Mouse (Mus musculus) ZHBTc4 (cell line): ENCODE results near the gene Mettl22.

Experiments used
- DNase-seq: peaks from one replicate; pipeline ENCODE4 v3.0.0-alpha.2; 2011; ENCODE audit warnings: low read depth, low spot score

Mettl22 gene

DNA sequence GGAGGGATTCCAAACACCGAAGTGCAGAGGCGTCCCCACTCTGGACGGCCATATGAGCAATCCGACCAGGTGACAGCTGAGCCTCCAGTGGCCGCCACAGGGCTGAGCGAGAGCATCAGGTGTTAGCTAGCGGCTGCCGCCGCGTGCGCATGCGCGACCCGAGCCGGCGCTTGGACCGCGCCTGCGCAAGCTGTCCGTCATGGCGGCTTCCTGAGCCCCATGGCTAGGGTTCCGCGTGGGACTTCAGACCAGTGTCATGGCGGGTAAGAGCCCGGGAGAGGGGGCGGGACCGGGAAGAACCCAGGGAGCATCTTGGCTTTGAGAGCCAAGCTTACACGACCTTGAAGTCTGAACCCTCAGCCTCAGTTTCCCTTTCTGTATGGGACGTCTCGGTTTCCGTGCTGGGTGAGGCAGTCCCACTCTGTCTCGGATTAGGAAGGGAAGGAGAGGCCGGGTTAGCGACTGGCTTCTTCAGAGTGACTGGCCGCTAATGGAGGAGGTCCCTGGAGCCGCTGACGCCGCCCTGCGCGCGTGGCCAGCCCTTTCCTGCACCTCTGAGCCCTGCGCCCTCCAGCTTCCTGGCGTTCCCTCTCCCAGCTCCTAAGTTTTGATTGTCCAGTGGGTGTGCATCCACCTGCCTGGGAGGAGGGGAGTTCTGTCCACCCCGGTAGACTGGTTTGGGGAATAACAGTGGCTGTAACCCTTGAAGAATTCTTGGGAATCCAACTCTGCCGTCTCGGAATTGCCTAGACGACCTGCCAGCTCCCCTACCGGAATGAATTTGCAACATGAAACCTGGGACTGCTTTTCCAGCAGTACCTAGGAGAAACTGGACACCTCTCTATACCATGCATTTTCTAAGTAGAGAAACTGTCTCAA lies at the start of gene Mettl22:
Gene Mettl22, plus strand, starts transcription at position 186 of the 879 bp plus-strand sequence.
- peak; percentile 98 for DNase-seq

GRCm38 (mm10) chr16:8420842-8421241 lies 49.7 kb upstream of the Mettl22 start:
- DNase-seq: no peak

GRCm38 (mm10) chr16:8423626-8424114 lies 46.9 kb upstream of the Mettl22 start:
- no peak for DNase-seq

DNA sequence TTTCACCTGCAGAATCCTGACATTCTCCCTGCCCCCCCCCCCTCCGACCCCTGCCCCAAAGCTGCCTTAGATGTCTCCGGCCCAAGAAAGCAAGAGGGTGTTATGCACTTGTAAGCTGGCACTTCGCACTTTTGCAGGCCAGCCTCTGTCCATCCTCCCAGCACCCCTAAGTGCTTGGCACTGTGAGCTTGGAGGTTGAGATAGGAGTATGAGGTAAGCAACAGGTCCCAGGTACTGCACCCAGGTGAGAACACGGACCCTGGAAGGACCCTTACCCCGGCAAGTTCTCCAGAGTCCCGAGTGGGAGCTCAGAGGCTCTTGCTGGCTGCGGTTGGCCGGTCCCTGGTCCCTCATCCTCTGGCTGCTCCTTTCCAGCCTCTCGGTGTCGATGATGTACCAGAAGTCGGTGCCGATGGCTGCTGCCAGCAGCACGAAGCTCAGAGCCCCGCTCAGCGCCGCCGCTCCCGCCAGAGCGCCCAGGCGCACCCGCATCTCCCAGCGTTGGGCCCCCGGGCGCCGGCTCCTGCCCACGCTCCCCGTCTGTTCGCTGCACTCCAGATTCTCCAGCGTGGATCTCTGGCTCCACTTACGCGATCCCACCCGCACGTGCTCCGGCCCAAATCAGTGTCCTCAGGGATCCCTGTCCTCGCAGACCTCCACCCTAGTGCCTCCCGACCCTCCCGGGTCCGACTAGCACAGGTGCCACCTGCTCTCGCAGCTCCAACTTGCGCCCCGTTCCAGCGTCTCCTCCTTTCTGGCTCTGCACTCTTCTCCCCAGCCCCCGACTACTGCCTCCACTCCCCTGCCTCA lies 46.2 kb upstream of the Mettl22 start:
- DNase-seq: peak; percentile 34

DNA sequence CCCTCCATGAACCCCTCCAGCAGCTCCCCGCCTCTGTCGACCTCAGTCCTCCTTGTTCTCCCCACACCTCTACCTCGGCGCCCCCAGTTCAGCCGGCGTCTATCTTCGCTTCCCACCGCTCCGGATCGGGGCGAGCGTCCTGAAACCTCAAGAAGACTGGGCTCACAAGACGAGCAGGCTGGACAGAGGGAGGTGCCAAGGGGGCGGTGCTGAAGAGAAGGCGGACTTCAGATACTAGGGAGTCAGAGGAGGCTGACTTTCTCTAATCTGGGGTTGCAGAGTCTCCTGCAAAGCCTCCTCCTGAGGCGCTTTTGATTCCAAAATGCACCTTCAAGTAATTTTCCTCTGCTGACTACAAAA lies 45.6 kb upstream of the Mettl22 start, which contains the start of gene Tmem114:
Gene Tmem114, minus strand, starts transcription at position 166 of the 360 bp plus-strand sequence.
- peak; percentile 44 for DNase-seq

- DNase-seq: no peak
Observed at GRCm38 (mm10) chr16:8425736-8426135, 44.9 kb upstream of the Mettl22 start.

- no peak for DNase-seq
Observed at GRCm38 (mm10) chr16:8429531-8429930, 41.1 kb upstream of the Mettl22 start.

- no peak for DNase-seq
Observed at GRCm38 (mm10) chr16:8432616-8433015, 38.0 kb upstream of the Mettl22 start.

- DNase-seq: no peak
Observed at GRCm38 (mm10) chr16:8444911-8445310, 25.7 kb upstream of the Mettl22 start.

GRCm38 (mm10) chr16:8446256-8446655 lies 24.3 kb upstream of the Mettl22 start:
- DNase-seq: no peak

DNA sequence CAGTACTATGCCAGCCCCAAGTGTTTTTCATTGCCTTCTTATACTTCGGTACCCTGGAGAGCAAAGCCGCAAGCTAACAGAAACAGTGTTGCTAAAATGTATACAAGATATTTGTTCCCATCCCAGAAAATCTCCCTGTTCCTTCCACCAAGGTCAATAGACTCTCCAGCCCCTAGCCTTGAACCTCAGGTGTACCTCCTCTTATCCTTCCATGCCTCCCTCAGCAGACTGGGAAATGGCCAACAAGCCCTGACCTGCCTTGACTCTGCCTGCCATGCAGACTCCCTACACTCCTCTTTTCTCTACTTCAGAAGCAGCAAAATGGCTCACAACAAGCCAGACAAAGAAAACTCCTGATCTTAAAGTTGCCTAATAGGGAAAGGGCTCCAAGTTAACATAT lies 17.3 kb upstream of the Mettl22 start:
- no peak for DNase-seq

DNA sequence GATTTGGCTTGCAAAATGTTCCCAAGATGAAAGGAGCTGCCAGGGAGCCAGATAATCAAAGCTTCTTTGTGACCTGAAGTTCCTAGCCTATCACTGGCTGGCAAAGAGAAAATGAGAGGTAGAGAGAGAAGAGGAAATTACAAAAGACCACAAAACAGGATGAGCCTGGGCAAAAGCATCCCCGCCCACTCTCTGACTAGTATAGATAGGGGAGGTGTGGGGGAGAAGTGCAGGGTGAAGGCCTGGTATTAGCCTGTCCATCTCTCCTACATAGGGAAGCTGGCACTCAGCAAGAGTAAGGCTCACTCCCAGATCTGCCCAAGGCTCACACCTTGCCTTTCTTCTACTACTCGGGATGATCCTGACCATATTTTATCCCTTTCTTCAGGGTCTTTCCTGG lies 15.4 kb upstream of the Mettl22 start:
- DNase-seq: no peak

DNA sequence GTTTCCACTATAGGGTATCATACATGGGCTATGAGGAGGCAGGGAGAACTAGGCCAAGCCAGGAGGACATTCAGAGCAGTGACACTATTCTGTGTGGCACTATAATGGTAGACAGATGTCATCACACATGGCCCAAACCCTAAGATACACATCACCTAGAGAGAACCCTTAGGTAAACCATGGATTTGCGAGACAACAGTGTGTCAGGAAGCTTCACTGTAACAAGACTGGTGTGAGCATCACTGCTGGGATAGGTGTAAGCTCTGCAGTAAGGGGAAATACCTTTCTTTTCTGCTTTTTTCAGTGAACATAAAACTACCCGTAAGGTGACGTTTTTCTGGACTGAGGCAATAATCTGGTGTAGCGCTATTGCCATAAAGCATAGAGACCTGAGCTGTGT lies 12.2 kb upstream of the Mettl22 start:
- DNase-seq: no peak

DNA sequence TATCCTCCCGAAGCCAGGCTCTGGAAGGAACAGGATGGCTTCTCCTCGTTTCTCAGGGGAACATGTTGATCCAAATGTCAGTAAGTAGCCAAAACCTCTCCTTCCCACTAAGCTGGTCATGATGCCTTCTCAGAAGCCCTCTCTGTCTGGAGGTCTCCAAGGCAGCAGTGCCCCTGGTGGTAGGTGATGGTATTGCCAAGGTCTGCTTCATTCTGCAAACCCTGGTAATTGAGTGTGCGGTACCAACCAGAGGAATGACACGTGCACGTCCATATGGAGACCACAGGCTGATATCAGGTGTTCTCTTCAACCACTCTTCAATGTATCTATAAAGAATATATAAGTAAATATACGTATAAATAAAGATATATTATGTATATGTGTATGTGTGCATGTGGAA lies 11.5 kb upstream of the Mettl22 start:
- peak; percentile 80 for DNase-seq

GRCm38 (mm10) chr16:8470132-8470531 lies 456 bp upstream of the Mettl22 start:
- no peak for DNase-seq

DNA sequence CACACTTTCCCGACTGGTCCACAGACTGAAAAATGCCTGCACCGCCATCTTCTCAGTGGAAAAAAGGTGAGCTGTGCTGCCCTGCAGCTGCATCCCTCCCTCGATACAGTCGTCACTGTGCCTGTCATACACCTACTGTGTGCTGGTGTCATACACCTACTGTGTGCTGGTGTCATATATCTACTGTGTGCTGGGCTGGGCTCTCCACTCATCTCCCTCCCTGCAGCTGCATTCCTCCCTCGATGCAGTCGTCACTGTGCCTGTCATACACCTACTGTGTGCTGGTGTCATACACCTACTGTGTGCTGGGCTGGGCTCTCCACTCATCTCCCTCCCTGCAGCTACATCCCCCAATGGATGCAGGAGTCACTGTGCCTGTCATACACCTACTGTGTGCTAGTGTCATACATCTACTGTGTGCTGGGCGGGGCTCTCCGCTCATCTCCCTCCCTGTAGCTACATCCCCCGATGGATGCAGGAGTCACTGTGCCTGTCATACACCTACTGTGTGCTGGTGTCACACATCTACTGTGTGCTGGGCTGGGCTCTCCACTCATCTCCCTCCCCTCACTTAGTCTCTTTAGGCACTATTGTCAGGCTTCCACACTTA lies 16.9 kb downstream of the Mettl22 start:
- DNase-seq: no peak

- no peak for DNase-seq
Observed at GRCm38 (mm10) chr16:8489340-8489739, 18.8 kb downstream of the Mettl22 start.

DNA sequence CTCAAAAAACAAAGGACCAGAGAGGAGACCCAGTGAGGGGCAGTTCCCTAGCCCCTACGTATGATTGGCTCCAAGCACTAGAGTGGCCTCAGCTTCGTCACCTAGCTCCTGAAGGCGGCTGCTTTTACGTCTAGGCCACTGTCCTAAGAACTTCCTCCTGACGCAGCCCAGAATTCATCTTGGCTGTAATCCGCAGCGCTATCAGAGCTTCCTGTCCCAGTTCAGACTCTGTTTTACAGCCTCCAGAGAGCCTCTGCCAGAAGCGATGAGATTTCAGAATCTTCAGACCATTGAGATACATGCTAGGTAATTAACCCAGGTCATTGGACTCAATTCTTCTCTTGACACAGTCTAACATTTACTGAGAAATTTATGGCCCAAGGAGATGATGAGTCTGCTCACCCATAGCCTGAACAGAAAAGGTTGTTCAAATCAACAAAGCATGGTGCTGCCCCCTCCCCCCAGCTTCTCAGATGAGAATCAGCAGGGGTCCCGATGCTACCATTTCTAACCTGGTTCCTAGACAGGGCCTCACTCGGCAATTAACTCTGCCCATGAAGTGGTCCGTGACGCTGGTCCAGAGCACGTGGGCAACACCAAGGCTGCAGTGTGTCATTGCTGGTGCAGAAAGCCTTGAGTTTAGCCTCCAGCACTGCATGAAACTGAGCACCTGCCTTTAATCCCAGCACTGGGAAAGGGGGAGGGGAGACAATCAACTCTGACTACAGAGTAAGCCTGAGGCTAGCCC lies 21.3 kb downstream of the Mettl22 start:
- peak; percentile 31 for DNase-seq

DNA sequence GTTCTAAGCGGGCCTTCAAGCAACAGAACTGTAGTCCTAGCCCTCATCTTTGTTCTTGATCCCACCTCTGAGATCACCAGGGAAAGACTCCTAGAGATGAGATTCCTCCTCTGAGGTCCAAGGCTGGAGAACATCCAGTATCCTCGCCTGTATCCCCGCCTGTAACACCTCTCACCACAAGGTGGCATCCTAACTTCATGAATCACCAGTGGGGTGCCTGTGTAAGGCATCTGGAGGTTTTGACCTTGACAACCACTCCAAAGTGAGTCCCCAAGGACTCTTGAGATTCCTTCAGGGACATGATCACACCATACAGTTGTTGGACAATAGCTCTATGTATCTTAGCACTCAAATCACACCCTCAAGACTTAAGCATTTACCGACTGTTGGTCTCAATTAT lies 23.7 kb downstream of the Mettl22 start:
- peak; percentile 88 for DNase-seq

DNA sequence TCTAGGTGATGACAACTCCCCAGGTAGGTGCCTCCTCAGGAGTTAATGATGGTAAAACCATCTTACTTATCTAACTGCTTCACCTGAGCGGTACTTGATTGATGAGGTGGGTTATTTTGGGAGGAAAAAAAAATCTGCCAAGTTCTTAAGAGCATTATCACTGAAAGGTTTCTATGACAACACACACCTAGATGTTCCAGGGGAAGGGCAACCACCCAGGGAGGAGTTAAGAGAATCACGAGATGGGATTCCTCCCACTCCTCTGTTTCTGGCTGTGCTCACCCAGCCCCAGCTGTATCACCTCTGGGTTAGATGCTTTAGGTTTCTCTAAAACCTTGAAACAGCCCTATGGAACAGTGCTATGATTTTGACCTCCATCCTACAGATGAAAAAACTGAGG lies 26.4 kb downstream of the Mettl22 start:
- no peak for DNase-seq

DNA sequence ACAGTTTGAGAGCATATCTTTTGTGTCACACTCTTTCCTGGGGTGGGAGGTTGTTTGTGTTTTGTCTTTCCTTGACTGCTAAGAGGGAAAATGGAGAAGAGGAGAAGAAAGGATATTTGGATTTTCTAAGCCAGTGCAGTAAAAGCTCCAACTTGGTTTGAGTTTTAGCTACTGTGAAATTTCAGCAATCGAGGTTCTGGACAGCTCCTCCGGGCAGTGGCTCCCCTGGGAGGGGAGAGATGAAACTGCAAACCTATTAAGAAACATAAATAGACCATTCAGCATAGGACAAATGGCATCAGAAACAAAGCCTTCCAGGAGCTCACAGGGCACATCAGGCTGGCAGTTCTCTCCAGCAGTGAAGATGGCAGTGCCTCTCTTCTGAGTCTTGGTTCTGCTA lies 33.7 kb downstream of the Mettl22 start:
- no peak for DNase-seq
